In genomic region chrX:69867601-69868000, GRCm38 (mm10) we compare ENCODE assay signal across 22 mouse cellular contexts.
DNase-seq lines count a peak whose midpoint lies in the region; ATAC-seq lines count a peak whose summit lies in the region.
"Had no signal": no experiment of that assay in that cellular context is flagged by ENCODE, and none has a peak within 500 bp of the region (broad histone marks: within the 10 kb centered on the region; RNA-seq: fewer than 3 reads in every experiment).

No protein-coding gene starts in this region.

- no peak overlapping the region for H3K27ac ChIP-seq in hindbrain, embryonic 16.5 days (ENCODE audit: low read depth, low read length)
- H3K27ac ChIP-seq in hindbrain, embryonic 14.5 days: no peak overlapping the region
- H3K27ac ChIP-seq: embryonic facial prominence, embryonic 12.5 days; forebrain, embryonic 12.5 days; heart, adult 2 months; heart, embryonic 15.5 days; intestine, embryonic 15.5 days had no signal

- 80% methylated on average over 5 of the region's 5 CpGs for WGBS in hindbrain, embryonic 16.5 days
- WGBS in hindbrain, embryonic 14.5 days: 76% methylated on average over 5 of the region's 5 CpGs

- no peak overlapping the region for H3K4me3 ChIP-seq in hindbrain, embryonic 16.5 days (ENCODE audit: low read length)
- no peak overlapping the region for H3K4me3 ChIP-seq in hindbrain, embryonic 14.5 days (replicated peaks; ENCODE audit: low read length)
- H3K4me3 ChIP-seq: embryonic facial prominence, embryonic 12.5 days; forebrain, embryonic 12.5 days; heart, adult 2 months; heart, embryonic 15.5 days; intestine, embryonic 15.5 days had no signal

- H3K9me3 ChIP-seq in hindbrain, embryonic 16.5 days (ENCODE audit: control insufficient read depth, low read length): no peaks in the 10 kb centered on the region
- H3K9me3 ChIP-seq in hindbrain, embryonic 14.5 days (ENCODE audit: control insufficient read depth, low read length): no peaks in the 10 kb centered on the region
- H3K9me3 ChIP-seq: embryonic facial prominence, embryonic 12.5 days; forebrain, embryonic 12.5 days; G1E; heart, embryonic 15.5 days; intestine, embryonic 15.5 days had no signal

- no peaks in the 10 kb centered on the region for H3K27me3 ChIP-seq in hindbrain, embryonic 16.5 days (replicated peaks; ENCODE audit: control insufficient read depth, insufficient read depth, low read length)
- H3K27me3 ChIP-seq in hindbrain, embryonic 14.5 days (ENCODE audit: control insufficient read depth, insufficient read depth, low read length): no peaks in the 10 kb centered on the region
- H3K27me3 ChIP-seq: embryonic facial prominence, embryonic 12.5 days; forebrain, embryonic 12.5 days; heart, embryonic 15.5 days; intestine, embryonic 15.5 days had no signal

- peak; percentile 45; the same call in 1 of the 2 replicates for ATAC-seq in hindbrain, embryonic 16.5 days
- no peak for ATAC-seq in hindbrain, embryonic 14.5 days (ENCODE audit: low FRiP score)
- ATAC-seq: CD4-positive, CD25-positive, alpha-beta regulatory T cell, adult 4 months; forebrain, embryonic 16.5 days; intestine, embryonic 15.5 days had no signal

- no peaks in the 10 kb centered on the region for H3K36me3 ChIP-seq in hindbrain, embryonic 16.5 days (ENCODE audit: control insufficient read depth, insufficient read depth, low read length)
- H3K36me3 ChIP-seq in hindbrain, embryonic 14.5 days (replicated peaks; ENCODE audit: control insufficient read depth, insufficient read depth): no peaks in the 10 kb centered on the region
- H3K36me3 ChIP-seq: embryonic facial prominence, embryonic 12.5 days; forebrain, embryonic 12.5 days; G1E; heart, embryonic 15.5 days; intestine, embryonic 15.5 days had no signal

- H3K4me2 ChIP-seq in hindbrain, embryonic 16.5 days (ENCODE audit: low read length): no peak overlapping the region
- no peak overlapping the region for H3K4me2 ChIP-seq in hindbrain, embryonic 14.5 days (replicated peaks)
- H3K4me2 ChIP-seq: embryonic facial prominence, embryonic 12.5 days; forebrain, embryonic 12.5 days; heart, embryonic 11.5 days; heart, embryonic 15.5 days; intestine, embryonic 15.5 days had no signal

- H3K4me1 ChIP-seq in hindbrain, embryonic 16.5 days (ENCODE audit: control insufficient read depth, insufficient read depth, low read depth, low read length): no peaks in the 10 kb centered on the region
- H3K4me1 ChIP-seq in hindbrain, embryonic 14.5 days (replicated peaks; ENCODE audit: control insufficient read depth, insufficient read depth, low read length): no peaks in the 10 kb centered on the region
- H3K4me1 ChIP-seq: embryonic facial prominence, embryonic 12.5 days; forebrain, embryonic 12.5 days; heart, embryonic 15.5 days; intestine, embryonic 15.5 days had no signal

- no peak overlapping the region for H3K9ac ChIP-seq in hindbrain, embryonic 16.5 days (ENCODE audit: low read depth, low read length)
- no peak overlapping the region for H3K9ac ChIP-seq in hindbrain, embryonic 14.5 days
- H3K9ac ChIP-seq: embryonic facial prominence, embryonic 12.5 days; forebrain, embryonic 12.5 days; heart, embryonic 15.5 days; intestine, embryonic 15.5 days had no signal

- DNase-seq in cerebellum, postnatal 10 days: peak; percentile 51 to 55
- no peak for DNase-seq in cerebellum, adult 8-10 months
- no peak for DNase-seq in hindbrain, embryonic 14.5 days (ENCODE audit: low spot score)
- peak; percentile 73 for DNase-seq in Muller cell, postnatal 12 days (ENCODE audit: inconsistent ontology term)
- peak; percentile 0 for DNase-seq in skeletal muscle tissue, adult 2 months (ENCODE audit: low read depth, low spot score)
- DNase-seq in frontal cortex, postnatal 36 days (ENCODE audit: low spot score in 2 of 2): no peak
- DNase-seq: adrenal gland, postnatal 10 days; B cell, adult 2 months; cerebellum, adult 18-20 months; gastrocnemius, postnatal 10 days; heart, adult 2 months; heart, postnatal 14 days; kidney, adult 18-20 months had no signal

Comparison
In these comparisons a context has a peak if more than half of its experiments do, and no peak if none do; other contexts are left out.
1. DNase-seq: peak in cerebellum, postnatal 10 days (2 of 2), Muller cell, postnatal 12 days (single experiment) and skeletal muscle tissue, adult 2 months (single experiment); none in cerebellum, adult 8-10 months (single experiment), hindbrain, embryonic 14.5 days (single experiment) and frontal cortex, postnatal 36 days (0 of 2).